Mouse (Mus musculus) liver, embryonic 14.5 days (tissue): ENCODE results near the gene Rgs11.

ENCODE experiments used
- CTCF ChIP-seq: IDR thresholded peaks from 2 replicates; pipeline ENCODE4 v1.5.1; 2016; ENCODE audit warnings: antibody characterized with exemption, low read depth, control low read depth
- EP300 ChIP-seq: IDR thresholded peaks from 2 replicates; pipeline ENCODE4 v1.6.1; 2016; ENCODE audit warnings: antibody characterized with exemption, low read depth

GRCm38 (mm10) chr17:26239551-26239950 is 36.8 kb downstream of the Rgs11 start:
- TF ChIP-seq EP300 = no peak
- no peak for TF ChIP-seq CTCF
